Mouse (Mus musculus): Measurements from ENCODE around the gene Tagap. TPM values are rescaled to one million over a fixed set of nuclear protein-coding genes. Genes with fewer than 3 reads are reported as not detected.
A peak's percentile ranks its signal among the peaks of the same experiment; 100 is the strongest.
"Not testable (repeated sequence)": the region's sequence is repeated elsewhere in the genome, so short reads cannot be mapped to it uniquely, and the experiment has no call there.

The Tagap gene
- polyA plus RNA-seq, 1 experiment, result 1.8 TPM

GRCm38 (mm10) chr17:7927582-7928535, 2.1 kb downstream of the Tagap start:
- Histone ChIP-seq H3K27ac (ENCODE audit: insufficient read depth, low read depth, low read length) (no peak overlapping the region), H3K4me3 (ENCODE audit: insufficient read depth, low read depth, low read length) (no peak overlapping the region)
- DNase-seq, result peak; percentile 74

GRCm38 (mm10) chr17:7928662-7929061, 2.9 kb downstream of the Tagap start:
- DNase-seq, result no peak
- no peak overlapping the region for H3K4me3 ChIP-seq (ENCODE audit: insufficient read depth, low read depth, low read length)
- no peaks in the 10 kb centered on the region for H3K36me3 ChIP-seq (ENCODE audit: control insufficient read depth, insufficient read depth, low read length)
- no peaks in the 10 kb centered on the region for H3K27me3 ChIP-seq (replicated peaks; ENCODE audit: control insufficient read depth, insufficient read depth, low read length)
- TF ChIP-seq POLR2A (IDR thresholded peaks at IDR 0.05; ENCODE audit: low read depth, low read length) (no peak), CTCF (conservative IDR thresholded peaks at IDR 0.05; ENCODE audit: insufficient read depth, insufficient read length, low read depth, low read length) (no peak)
- 86% methylated on average over 6 of the region's 6 CpGs for WGBS
- H3K4me1 ChIP-seq (ENCODE audit: control insufficient read depth, insufficient read depth, low read length), result no peaks in the 10 kb centered on the region
- no peak overlapping the region for H3K27ac ChIP-seq (ENCODE audit: insufficient read depth, low read depth, low read length)

More at GRCm38 (mm10) chr17:7927582-7928535, 2.1 kb downstream of the Tagap start:
- peak; percentile 83 for TF ChIP-seq CTCF (conservative IDR thresholded peaks at IDR 0.05; ENCODE audit: insufficient read depth, insufficient read length, low read depth, low read length)
- no peak for TF ChIP-seq POLR2A (IDR thresholded peaks at IDR 0.05; ENCODE audit: low read depth, low read length)
- H3K36me3 ChIP-seq (ENCODE audit: control insufficient read depth, insufficient read depth, low read length), result no peaks in the 10 kb centered on the region
- 65% methylated on average over 24 of the region's 24 CpGs for WGBS
- H3K27me3 ChIP-seq (replicated peaks; ENCODE audit: control insufficient read depth, insufficient read depth, low read length), result no peaks in the 10 kb centered on the region
- no peaks in the 10 kb centered on the region; the same call in 1 of the 2 replicates for H3K4me1 ChIP-seq (ENCODE audit: control insufficient read depth, insufficient read depth, low read length)

- no peak overlapping the region for H3K27ac ChIP-seq (ENCODE audit: insufficient read depth, low read depth, low read length)
- TF ChIP-seq POLR2A (IDR thresholded peaks at IDR 0.05; ENCODE audit: low read depth, low read length) (no peak), CTCF (conservative IDR thresholded peaks at IDR 0.05; ENCODE audit: insufficient read depth, insufficient read length, low read depth, low read length) (0 out of 2 replicates have a peak, but pooled peaks have one; percentile 23)
- WGBS, result 52% methylated on average over 8 of the region's 8 CpGs
- H3K4me3 ChIP-seq (ENCODE audit: insufficient read depth, low read depth, low read length), result no peak overlapping the region
- no peaks in the 10 kb centered on the region for H3K27me3 ChIP-seq (replicated peaks; ENCODE audit: control insufficient read depth, insufficient read depth, low read length)
- no peaks in the 10 kb centered on the region for H3K36me3 ChIP-seq (ENCODE audit: control insufficient read depth, insufficient read depth, low read length)
- DNase-seq, result no peak
- H3K4me1 ChIP-seq (ENCODE audit: control insufficient read depth, insufficient read depth, low read length), result no peaks in the 10 kb centered on the region
These were observed 3.5 kb downstream of the Tagap start for GRCm38 (mm10) chr17:7929279-7929678.

- H3K27me3 ChIP-seq (replicated peaks; ENCODE audit: control insufficient read depth, insufficient read depth, low read length), result no peaks in the 10 kb centered on the region
- H3K4me3 ChIP-seq (ENCODE audit: insufficient read depth, low read depth, low read length), result no peak overlapping the region
- no peak overlapping the region for H3K27ac ChIP-seq (ENCODE audit: insufficient read depth, low read depth, low read length)
- no peak for DNase-seq
- WGBS, result 79% methylated on average over 13 of the region's 13 CpGs
- no peaks in the 10 kb centered on the region for H3K4me1 ChIP-seq (ENCODE audit: control insufficient read depth, insufficient read depth, low read length)
- TF ChIP-seq POLR2A (IDR thresholded peaks at IDR 0.05; ENCODE audit: low read depth, low read length) (no peak), CTCF (conservative IDR thresholded peaks at IDR 0.05; ENCODE audit: insufficient read depth, insufficient read length, low read depth, low read length) (no peak)
- H3K36me3 ChIP-seq (ENCODE audit: control insufficient read depth, insufficient read depth, low read length), result no peaks in the 10 kb centered on the region
These were observed 5.5 kb downstream of the Tagap start for GRCm38 (mm10) chr17:7931096-7931990.

GRCm38 (mm10) chr17:7932121-7932520, 6.3 kb downstream of the Tagap start:
- not testable (repeated sequence) for H3K4me1 ChIP-seq (ENCODE audit: control insufficient read depth, insufficient read depth, low read length); DNase-seq; H3K4me3 ChIP-seq (ENCODE audit: insufficient read depth, low read depth, low read length); H3K27ac ChIP-seq (ENCODE audit: insufficient read depth, low read depth, low read length); H3K36me3 ChIP-seq (ENCODE audit: control insufficient read depth, insufficient read depth, low read length); H3K27me3 ChIP-seq (replicated peaks; ENCODE audit: control insufficient read depth, insufficient read depth, low read length)
- WGBS, result 62% methylated on average over 7 of the region's 8 CpGs

- H3K36me3 ChIP-seq (ENCODE audit: control insufficient read depth, insufficient read depth, low read length), result no peaks in the 10 kb centered on the region
- H3K4me3 ChIP-seq (ENCODE audit: insufficient read depth, low read depth, low read length), result no peak overlapping the region
- no peaks in the 10 kb centered on the region for H3K27me3 ChIP-seq (replicated peaks; ENCODE audit: control insufficient read depth, insufficient read depth, low read length)
- peak; percentile 47 for TF ChIP-seq CTCF (conservative IDR thresholded peaks at IDR 0.05; ENCODE audit: insufficient read depth, insufficient read length, low read depth, low read length)
- TF ChIP-seq POLR2A (IDR thresholded peaks at IDR 0.05; ENCODE audit: low read depth, low read length), result no peak
- H3K27ac ChIP-seq (ENCODE audit: insufficient read depth, low read depth, low read length), result no peak overlapping the region
- DNase-seq, result peak; percentile 22
- 45% methylated on average over 8 of the region's 8 CpGs for WGBS
- no peaks in the 10 kb centered on the region for H3K4me1 ChIP-seq (ENCODE audit: control insufficient read depth, insufficient read depth, low read length)
These were observed 13.8 kb downstream of the Tagap start for GRCm38 (mm10) chr17:7939640-7940039.

GRCm38 (mm10) chr17:7945117-7946052, 19.6 kb downstream of the Tagap start, which contains the start of gene Rsph3a:
TSS of gene Rsph3a (plus strand) at chr17:7945614.
- Histone ChIP-seq H3K27ac (ENCODE audit: insufficient read depth, low read depth, low read length) (peak within 1 kb of the TSS; percentile 95), H3K4me3 (ENCODE audit: insufficient read depth, low read depth, low read length) (peak within 1 kb of the TSS; percentile 94)
- DNase-seq, result peak; percentile 94
- not testable (repeated sequence) for H3K4me1 ChIP-seq (ENCODE audit: control insufficient read depth, insufficient read depth, low read length); H3K27me3 ChIP-seq (replicated peaks; ENCODE audit: control insufficient read depth, insufficient read depth, low read length); H3K36me3 ChIP-seq (ENCODE audit: control insufficient read depth, insufficient read depth, low read length)
- 2% methylated on average over 58 of the region's 58 CpGs for WGBS

GRCm38 (mm10) chr17:7946053-7946627, 20.3 kb downstream of the Tagap start:
- H3K4me1 ChIP-seq (ENCODE audit: control insufficient read depth, insufficient read depth, low read length); H3K36me3 ChIP-seq (ENCODE audit: control insufficient read depth, insufficient read depth, low read length); H3K27me3 ChIP-seq (replicated peaks; ENCODE audit: control insufficient read depth, insufficient read depth, low read length); DNase-seq; H3K27ac ChIP-seq (ENCODE audit: insufficient read depth, low read depth, low read length): not testable (repeated sequence)
- under 1% methylated on average over 19 of the region's 27 CpGs for WGBS
- H3K4me3 ChIP-seq (ENCODE audit: insufficient read depth, low read depth, low read length), result peak overlapping the region; percentile 94

GRCm38 (mm10) chr17:7951333-7951732, 25.5 kb downstream of the Tagap start:
- DNase-seq; H3K36me3 ChIP-seq (ENCODE audit: control insufficient read depth, insufficient read depth, low read length); H3K27ac ChIP-seq (ENCODE audit: insufficient read depth, low read depth, low read length); H3K27me3 ChIP-seq (replicated peaks; ENCODE audit: control insufficient read depth, insufficient read depth, low read length); H3K4me1 ChIP-seq (ENCODE audit: control insufficient read depth, insufficient read depth, low read length); H3K4me3 ChIP-seq (ENCODE audit: insufficient read depth, low read depth, low read length): not testable (repeated sequence)
- no CpG with 5 or more reads among the region's 4 CpGs for WGBS
